Mouse (Mus musculus): ENCODE measurements around the gene 4930518I15Rik. TPM values are rescaled to one million over a fixed set of nuclear protein-coding genes. Genes with fewer than 3 reads are reported as not detected.
"Not testable (repeated sequence)": the region's sequence is repeated elsewhere in the genome, so short reads cannot be mapped to it uniquely, and the experiment has no call there.

4930518I15Rik gene
- total RNA-seq, 2 experiments from 2014 or later, result 3.4 TPM

DNA sequence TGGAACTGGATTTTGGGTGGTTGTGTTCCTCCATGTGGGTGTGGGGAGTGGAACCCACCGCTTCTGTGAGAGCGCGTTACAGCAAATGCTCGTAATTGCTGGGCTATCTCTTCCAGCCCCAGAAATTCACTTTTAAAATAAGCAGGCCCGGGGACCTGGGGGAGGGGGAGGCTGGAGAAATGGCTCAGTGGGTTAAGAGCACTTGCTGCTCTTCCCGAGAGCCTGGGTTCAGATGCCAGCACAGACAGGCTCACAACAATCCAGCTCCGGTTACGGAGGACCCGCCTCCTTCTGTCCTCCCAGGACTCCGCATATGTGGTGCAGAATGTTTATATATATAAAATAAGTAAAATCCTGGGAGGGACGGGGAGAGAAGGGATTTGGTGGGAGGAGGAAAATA lies 15.0 kb downstream of the 4930518I15Rik start:
- no peak for DNase-seq

DNA sequence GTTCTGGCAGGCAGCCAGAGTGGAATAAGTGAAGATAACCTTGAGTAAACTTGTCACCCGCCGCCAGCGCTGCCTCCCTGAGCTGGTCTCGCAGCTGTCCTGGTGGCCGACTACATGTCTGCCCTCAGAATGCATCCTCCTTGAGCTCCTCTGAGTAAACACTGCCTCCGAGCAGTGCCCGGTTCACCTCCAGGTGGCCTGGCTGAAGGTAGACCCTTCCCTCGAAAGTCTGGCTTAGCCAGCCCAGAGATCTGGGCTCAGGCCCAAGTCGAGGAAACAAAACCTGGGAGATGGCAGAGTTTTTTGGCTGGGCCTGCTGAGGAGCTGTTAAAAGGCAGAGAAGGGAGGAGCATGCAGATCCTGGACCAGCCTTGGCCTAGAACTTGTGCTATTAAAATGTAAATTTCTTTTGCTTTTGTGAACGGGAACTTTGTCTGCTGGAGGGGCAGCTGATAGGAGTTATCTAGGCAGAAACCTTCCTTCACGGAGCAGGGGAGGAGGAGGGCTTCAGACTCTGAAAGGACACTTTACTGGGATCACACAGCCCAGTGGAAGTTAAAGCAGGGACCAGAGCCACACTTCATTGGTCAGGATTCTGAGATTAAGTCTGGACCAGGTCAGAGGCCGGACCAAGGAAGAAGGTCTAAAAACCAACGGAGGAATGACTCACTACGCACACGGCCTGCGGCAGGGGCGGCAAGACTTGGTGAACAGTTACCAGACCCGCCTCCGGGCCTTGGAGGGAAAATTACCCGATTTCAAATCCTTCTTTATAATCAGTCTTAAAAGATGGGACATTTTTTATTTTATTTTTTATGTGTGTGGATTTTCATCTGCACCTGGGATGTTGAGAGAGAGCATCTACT lies 15.7 kb downstream of the 4930518I15Rik start:
- no peak for DNase-seq

DNA sequence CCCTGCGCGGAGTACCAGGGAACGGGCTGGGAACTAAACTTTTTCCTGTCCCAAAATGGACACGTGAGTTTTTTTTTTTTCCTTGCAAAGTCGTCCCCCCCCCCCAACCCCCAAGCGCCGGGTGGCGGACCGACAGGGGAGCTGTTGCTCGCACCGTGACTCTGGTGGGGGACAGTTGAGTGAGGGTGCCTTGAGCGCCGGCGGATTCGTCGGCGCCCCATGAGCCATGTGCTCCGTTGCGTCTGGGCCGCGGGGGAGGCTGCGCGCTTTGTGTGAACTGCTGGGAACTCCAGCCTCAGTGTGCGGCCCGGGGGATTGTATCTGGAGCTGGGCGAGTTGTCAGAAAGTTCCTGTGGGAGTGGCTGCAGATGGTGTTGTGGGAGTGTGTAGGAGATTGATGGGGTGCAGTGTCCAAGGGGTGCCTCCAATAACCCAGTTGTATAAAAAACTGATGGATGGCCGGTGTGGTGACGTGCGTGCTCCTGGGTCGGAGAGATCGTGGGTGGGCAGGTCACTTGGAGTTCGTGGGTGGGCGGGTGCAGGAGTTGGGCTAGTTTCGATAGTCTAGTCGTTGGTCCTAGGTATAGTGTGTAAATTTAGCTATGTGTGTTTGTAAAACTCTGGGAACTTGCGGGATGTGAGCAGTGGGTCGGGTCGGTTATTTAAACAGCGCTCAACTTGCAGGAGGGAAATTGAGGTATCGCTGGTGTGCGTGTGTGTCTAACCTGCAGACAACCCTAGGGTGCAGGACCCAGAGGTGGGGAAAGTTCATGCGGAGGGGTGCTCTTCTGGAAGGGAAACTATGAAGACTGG lies 16.5 kb downstream of the 4930518I15Rik start:
- DNase-seq, result peak; percentile 54 to 57

DNA sequence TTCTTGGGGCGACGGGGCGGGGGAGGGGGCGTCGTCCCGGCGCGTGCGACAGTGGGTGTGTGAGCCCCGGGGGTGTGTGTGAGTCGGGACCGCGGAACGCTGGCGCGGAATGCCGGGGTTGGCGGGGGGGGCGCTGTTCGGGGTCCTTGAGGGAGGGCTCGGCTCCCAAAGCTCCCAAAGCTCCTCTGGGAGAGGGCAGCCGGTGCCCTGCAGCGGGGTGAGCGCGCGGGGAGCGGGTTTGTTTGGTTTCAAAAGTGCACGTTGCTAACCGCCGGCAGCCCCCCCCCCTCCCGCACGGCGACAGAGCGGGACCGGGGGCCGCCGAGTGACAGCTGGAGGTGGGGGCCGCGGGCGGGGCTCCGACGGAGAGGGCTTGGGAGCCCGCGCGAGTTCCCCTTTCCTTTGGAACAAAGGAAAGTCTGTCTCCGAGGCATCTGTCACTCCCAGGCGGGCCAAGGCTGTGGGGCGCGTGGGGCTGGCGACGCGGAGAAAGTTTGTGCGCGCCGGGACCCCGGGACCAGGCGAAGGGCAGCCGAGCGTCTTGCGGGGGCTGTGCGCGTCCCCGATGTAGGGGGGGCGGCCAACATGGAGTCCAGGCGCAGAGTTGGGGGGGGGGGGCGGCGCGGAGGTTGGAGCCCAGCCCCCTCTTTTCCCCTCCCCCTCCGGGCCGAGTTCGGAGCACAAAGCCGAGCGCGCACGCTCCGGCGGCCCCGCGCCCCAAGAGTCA lies 17.3 kb downstream of the 4930518I15Rik start:
- DNase-seq, result no peak

DNA sequence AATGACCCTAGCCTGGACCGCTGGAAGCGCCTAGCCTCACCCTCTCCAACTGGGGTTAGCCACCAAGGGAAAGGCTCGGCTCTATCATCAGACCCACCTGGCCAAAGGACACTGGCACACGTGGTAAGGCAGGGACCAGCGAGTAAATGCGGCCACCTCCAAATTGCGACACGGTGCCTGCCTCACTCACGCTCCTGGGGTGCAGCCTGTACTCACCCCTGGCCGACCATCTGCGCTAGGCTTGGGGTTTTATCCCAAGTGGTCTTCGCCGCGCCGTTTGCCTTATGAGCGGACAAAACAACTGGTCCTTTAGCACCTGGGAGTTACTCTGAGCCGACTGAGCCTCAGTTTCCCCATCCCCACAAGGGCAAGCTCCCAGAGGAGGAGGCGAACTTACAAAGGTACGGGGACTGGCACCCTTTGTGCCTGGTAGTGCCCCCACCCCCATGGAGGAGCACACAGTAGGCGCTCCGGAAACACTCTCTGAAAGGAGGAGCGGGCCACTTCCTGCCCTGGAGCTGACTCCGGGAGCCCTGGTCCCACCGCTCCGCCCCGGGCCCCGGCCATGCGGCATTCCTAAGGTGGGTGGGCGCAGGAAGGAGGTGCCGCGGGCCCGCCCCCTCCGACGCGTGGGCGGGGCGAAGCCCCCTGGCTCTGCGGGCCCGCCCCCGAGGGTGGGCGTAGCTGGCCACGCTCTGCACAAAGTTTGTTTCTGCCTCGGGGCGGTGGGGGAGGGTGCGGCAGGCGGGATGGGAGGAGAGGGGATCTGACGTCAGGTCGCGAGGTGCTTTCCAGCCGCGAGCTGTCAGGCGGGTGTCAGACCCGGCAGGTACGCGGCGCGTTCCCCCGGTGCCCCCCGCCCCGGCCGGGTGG lies 18.2 kb downstream of the 4930518I15Rik start, which contains the start of gene Tgif2:
Gene Tgif2 (plus strand): TSS at position 689 of the 873 bp plus-strand sequence.
- DNase-seq, result no peak

DNA sequence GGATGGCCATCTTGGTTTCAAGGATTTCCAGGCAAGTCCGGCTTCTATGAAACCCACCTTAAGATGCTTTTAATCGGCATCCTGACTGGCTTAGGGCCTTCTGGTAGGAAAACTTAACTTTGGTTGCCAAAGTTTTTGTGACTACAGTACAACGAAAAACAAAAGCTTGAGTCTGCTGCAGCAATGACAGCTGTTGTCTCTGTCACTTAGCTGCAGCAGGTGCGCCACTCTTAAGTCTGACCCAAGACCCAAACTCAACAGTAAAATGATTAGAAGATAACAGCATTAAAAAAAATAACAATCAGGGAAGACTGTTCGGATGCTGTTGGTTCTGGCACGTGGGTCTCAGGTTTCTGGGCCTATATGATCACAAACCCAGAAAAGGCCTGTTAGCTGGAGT lies 18.9 kb downstream of the 4930518I15Rik start:
- DNase-seq, result no peak

DNA sequence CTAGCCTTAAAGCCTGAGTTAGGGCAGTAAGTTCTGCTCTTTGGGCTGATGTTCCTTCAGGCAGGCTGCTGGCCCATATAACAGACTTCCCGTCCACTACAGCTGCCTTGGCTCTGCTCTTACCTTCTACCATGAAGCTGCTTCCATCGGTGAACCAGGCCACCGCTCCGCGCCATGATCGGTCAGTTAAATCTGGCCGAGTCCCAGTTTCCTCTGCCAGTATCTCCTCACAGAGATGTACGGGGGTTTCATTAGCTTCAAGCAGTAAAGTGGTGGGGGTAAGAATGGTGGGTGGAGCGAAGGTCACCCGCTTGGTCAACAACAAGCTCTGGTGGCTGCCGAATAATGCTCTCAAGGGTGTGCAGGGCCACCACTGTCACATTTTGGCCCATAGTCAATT lies 23.4 kb downstream of the 4930518I15Rik start:
- DNase-seq, result no peak

DNA sequence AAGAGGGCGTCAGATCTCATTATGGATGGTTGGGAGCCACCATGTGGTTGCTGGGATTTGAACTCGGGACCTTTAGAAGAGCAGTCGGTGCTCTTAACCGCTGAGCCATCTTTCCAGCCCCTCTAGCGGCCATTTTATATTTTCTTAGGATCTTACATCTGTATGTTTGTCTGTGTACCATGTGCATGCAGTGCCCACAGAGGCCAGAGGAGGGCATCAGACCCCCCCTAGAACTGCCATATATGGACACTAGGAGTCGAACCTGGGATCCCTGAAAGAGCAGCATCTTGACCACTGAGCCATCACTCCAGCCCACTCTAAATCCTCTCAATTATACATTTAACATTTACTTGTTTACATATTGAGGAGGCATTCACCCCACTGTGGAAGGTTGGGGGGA lies 32.6 kb downstream of the 4930518I15Rik start:
- not testable (repeated sequence) for DNase-seq

DNA sequence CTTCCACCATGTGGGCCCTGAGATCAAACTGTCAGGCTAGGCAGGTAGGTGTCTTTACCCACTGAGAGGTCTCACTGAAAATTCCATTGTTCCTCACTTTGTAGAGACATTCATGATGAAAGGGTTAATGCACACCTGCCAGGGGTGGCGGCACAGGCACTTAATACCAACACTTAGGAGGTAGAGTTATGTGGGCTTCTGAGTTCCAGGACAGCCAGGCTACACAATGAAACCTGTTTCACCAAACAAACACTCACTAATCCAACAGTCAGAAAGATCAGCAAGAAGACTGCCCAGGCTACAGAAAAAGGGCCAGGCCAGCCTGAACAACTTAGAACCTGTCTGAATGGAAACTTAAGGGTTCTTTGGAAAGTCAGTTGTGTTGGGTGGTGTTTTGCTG lies 41.6 kb downstream of the 4930518I15Rik start:
- DNase-seq, result no peak

DNA sequence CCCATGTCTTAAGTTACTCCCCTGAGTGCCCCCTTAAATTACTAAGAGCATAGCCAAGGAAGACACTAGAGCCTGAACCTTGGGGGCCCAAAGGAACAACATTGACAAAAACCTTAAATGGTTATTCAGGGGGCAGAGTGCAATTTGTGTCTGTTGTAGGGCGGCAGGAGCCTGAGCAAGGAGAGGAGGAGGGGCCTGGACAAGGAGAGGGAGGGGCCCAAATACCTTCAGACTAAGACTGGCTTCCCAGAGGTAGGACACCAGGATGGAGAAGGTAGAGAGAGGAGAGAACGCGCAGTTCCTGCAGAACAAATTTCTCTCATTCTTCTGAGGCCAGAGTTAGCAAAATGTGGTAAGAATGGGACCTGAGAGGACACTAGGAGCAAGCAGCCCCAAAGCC lies 42.3 kb downstream of the 4930518I15Rik start:
- no peak for DNase-seq

DNA sequence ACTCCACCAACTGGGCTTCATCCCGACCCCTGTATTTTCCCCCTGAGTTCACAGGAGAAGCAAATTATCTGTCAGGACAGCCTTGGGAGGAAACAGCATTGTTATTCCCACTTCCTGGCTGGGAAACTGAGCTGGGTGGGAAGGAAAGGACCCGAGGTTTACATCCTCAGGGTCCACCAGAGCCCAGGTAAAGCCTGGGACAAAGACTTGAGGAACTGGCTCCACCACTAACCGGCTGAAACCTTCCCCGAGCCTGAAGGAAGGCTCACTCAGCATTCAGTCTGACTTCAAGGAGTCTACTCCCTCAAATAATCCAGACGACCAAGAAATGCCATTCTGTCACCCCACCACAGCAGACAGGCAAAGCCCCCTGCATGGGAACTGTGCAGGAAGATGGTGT lies 42.9 kb downstream of the 4930518I15Rik start:
- no peak for DNase-seq

DNA sequence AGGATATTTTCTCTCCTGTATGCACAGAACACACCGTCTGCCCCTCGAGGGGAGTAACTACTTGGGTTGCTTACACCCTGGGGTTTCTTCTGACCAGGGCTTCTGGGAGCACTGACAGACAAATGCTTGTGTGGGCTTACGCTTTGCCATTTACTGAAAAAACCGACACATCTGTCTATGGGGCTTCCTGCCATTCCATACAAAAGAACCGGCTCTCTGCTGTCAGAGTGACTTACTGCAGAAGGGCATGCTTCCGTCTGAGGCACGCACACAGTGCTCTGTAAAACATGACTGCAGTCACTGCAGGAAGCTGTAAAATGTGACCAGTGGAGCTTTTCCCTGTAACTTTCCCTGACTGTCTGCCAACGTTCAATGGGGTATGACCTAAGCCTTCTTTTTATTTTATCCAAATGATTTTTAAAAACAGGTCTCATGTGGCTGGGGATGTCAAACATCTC lies 43.4 kb downstream of the 4930518I15Rik start:
- no peak for DNase-seq

DNA sequence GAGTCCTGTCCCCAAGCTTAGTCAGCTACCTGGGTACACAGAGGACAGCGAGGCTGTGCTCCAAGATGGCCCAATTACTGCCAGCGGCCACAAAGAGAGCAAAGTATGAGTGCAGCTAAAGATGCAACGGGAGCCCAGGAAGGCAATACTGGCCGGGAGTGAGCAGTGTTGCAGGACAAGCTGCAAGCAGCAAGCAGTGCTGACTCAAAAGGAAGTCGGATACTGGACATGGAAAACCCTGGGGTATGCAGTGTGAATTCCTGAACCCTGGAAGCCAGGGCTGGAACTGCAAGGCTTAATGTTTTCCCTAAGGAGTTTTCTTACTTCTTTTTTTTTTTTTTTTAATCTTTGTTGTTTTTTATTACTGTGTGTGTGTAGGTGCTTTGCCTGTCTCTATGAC lies 46.2 kb downstream of the 4930518I15Rik start:
- no peak for DNase-seq

DNA sequence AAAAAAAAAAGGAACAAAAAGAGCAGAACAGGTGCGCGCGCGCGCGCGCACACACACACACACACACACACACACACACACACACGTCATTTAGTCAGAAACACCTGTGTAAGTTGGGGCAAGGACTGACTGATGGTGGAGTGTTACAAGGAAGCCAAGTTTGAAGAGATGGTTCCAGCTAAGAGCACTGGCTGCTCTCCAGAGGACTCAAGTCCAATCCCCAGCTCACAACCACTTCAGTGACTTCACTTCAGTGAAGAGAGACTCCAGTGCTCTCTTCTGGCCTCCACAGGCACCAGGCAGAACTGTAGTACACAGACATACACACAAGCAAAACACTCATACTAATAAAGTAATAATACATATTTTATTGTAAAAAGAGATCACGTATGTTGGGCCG lies 47.0 kb downstream of the 4930518I15Rik start:
- DNase-seq, result no peak

DNA sequence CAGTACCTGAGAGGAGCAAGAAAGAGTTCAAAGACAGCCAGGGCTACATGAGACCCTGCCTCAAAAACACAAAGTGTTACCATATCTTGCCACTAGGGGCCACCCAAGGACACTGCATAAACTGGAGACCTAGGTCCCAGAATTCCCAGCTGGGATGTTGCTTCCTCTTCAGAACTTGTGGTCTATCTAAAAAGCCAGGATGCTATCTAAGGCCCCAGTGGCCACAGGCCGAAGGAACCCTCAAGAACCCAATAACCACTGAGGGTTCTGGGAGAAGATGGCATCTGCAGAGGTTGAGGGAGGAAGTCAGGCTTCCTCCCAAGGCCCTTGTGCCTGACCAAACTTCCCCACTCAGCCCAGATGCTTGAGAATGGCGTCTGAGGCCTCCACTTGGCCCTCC lies 48.2 kb downstream of the 4930518I15Rik start:
- DNase-seq, result peak; percentile 42 to 51

DNA sequence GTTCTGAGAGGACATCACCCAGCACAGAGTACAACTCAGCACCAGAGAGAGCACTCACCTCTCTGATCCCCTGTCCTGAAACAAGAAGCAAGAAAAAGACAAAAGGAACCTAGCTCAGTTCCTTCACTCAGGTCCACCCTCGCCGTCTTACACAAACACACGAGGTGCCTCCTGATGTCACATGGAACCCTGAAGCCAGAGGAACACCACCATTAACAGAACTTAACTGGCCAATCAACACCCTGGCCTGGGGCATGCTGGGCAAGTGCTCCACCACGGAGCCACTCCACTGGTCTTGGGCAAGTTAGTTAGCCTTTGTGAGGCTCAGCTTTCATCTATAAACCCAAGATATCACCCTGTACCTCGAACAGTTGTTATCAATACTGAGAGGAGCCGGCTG lies 50.9 kb downstream of the 4930518I15Rik start:
- no peak for DNase-seq

Other genes with a start within 250 kb of the 4930518I15Rik start
- gene Dlgap4, start 244.2 kb downstream of the 4930518I15Rik start, total RNA-seq (2021), result 100 to 1,000 TPM; 197 to 198 TPM
- gene Myl9, start 82.5 kb downstream of the 4930518I15Rik start, total RNA-seq (2021), result 10 to 100 TPM; 16.3 to 17.0 TPM
- gene Tgif2, start 17.9 kb downstream of the 4930518I15Rik start, total RNA-seq (2021), result 1 to 10 TPM; 1.2 to 1.3 TPM
- 100 to 1,000 TPM; 103 to 108 TPM for gene Rab5if, start 5.2 kb upstream of the 4930518I15Rik start, total RNA-seq (2021)
- gene Sla2, start 29.2 kb upstream of the 4930518I15Rik start, total RNA-seq (2021), result under 1 TPM; 0.25 to 0.50 TPM
- 100 to 1,000 TPM; 415 to 419 TPM for gene Ndrg3, start 134.1 kb upstream of the 4930518I15Rik start, total RNA-seq (2021)
- gene Dsn1, start 149.2 kb upstream of the 4930518I15Rik start, total RNA-seq (2021), result 1 to 10 TPM; 3.3 to 5.5 TPM
- gene Soga1, start 221.3 kb upstream of the 4930518I15Rik start, total RNA-seq (2021), result 10 to 100 TPM; 37.4 to 37.6 TPM
- gene Tldc2, start 229.1 kb upstream of the 4930518I15Rik start, total RNA-seq (2021), result not detected